Mouse (Mus musculus) hindbrain, postnatal 0 days (tissue): ENCODE measurements around the gene Ftsj1. TPM values are rescaled to one million over a fixed set of nuclear protein-coding genes. Genes with fewer than 3 reads are reported as not detected.
A peak's percentile ranks its signal among the peaks of the same experiment; 100 is the strongest.

Experiments used
- ATAC-seq: fragments of 200-750 bp; cut with Nextera tagmentation; 2 replicates; pipeline ENCODE4 v1.8.0; 2017; ENCODE audit warnings: mild to moderate bottlenecking, moderate TSS enrichment, moderate library complexity
- DNase-seq: peaks from one replicate; pipeline ENCODE4 v3.0.0-alpha.2; 2015; ENCODE audit warnings: low spot score
- H3K27ac ChIP-seq: fragments of 300-500 bp; sonication (generic); 2 replicates; pipeline ENCODE4 v1.5.1; 2014; ENCODE audit warnings: mild to moderate bottlenecking
- H3K27me3 ChIP-seq: fragments of 300-500 bp; sonication (generic); 2 replicates; pipeline ENCODE4 v1.6.1; 2014; ENCODE audit warnings: low read length, mixed read lengths; ENCODE audit not compliant: insufficient read depth
- H3K36me3 ChIP-seq: fragments of 300-500 bp; sonication (generic); 2 replicates; pipeline ENCODE4 v1.6.1; 2014; ENCODE audit warnings: low read length, mixed read lengths; ENCODE audit not compliant: insufficient read depth
- H3K4me1 ChIP-seq: fragments of 300-500 bp; sonication (generic); 2 replicates; pipeline ENCODE4 v1.6.1; 2014; ENCODE audit warnings: antibody characterized with exemption, low read length, mixed read lengths; ENCODE audit not compliant: insufficient read depth
- H3K4me2 ChIP-seq: fragments of 300-500 bp; sonication (generic); 2 replicates; pipeline ENCODE4 v1.6.1; 2014; ENCODE audit warnings: low read depth, mild to moderate bottlenecking, low read length, moderate library complexity, mixed read lengths
- H3K4me3 ChIP-seq: fragments of 300-500 bp; sonication (generic); 2 replicates; pipeline ENCODE4 v1.5.1; 2014; ENCODE audit warnings: low read length
- H3K9ac ChIP-seq: fragments of 300-500 bp; sonication (generic); replicated peaks from 2 replicates; pipeline ENCODE4 v1.6.1; 2014; ENCODE audit warnings: mild to moderate bottlenecking, low read length, moderate library complexity, mixed read lengths
- H3K9me3 ChIP-seq: fragments of 300-500 bp; sonication (generic); 2 replicates; pipeline ENCODE4 v1.6.1; 2016; ENCODE audit warnings: low read length, mixed read lengths
- CTCF ChIP-seq: IDR thresholded peaks from 2 replicates; pipeline ENCODE4 v1.5.1; 2016; ENCODE audit warnings: antibody characterized with exemption, control low read depth, low read depth
- WGBS: fragments of 180-500 bp; shearing (Covaris S2); extraction: QIAGEN DNeasy Blood & Tissue Kit; methylation state at CpG from one replicate; pipeline ENCODE4 v1.1.7; 2014; 5-methylcytosine and 5-hydroxymethylcytosine counted together
- polyA plus RNA-seq: library from polyadenylated mRNA; unstranded; fragments of >200 nt; fragmentation: Nextera tagmentation; extraction: Ambion mirVana; gene quantifications from 2 replicates; pipeline ENCODE4 v1.2.1, GENCODE M21; 2015
- total RNA-seq: library from RNA; depleted of rRNA; stranded (reverse); fragments of >200 nt; gene quantifications from 2 replicates; pipeline ENCODE4 v1.2.3, GENCODE M21; 2014

Gene Ftsj1
- total and polyA plus RNA-seq, 2 experiments from 2014 or later: 39.8 to 44.4 TPM

DNA sequence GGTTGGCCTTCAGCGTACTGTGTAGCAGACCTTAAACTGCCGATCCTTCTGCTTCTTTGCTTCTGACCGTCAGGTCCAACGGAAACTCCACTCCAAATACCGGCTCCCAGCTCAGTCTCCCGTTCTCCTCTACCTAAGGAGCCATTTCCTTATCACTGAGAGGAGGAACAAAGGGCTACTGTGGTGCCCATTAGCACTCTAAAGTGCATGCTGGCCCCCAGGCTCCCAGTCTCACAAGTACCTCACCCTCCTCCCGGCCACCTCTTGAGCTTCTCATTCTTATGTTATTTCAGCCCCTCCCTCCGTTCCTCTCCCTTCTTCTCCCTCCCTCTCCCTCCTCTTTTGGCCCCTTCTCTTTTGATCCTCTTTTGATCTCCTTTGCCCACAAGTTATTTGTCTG lies 32.6 kb downstream of the Ftsj1 start:
- no peak for TF ChIP-seq CTCF
- no peaks in the 10 kb centered on the region for H3K36me3 ChIP-seq
- H3K4me3 ChIP-seq: no peak overlapping the region
- H3K4me2 ChIP-seq: no peak overlapping the region
- 41% methylated on average over 8 of the region's 8 CpGs for WGBS
- ATAC-seq: no peak
- no peak overlapping the region for H3K9ac ChIP-seq
- no peaks in the 10 kb centered on the region for H3K9me3 ChIP-seq
- no peak for DNase-seq
- no peaks in the 10 kb centered on the region for H3K4me1 ChIP-seq
- H3K27ac ChIP-seq: no peak overlapping the region
- no peaks in the 10 kb centered on the region for H3K27me3 ChIP-seq

DNA sequence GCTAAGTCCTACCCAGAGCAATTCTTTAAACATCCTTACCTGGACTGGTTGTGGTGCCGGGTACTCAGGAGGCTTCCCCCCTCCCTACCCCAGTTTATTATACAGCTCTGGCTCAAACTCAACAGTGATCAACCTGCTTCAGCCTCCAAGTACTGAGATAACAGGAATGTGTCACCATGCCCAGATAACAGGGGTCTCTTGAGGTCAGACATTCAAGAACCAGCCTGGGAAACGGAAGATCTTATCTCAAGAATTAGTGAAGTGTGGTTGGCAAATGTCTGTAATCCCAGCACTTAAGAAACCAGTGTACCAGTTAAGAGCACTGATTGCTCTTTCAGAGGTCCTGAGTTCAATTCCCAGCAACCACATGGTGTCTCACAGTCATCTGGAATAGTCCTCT lies 34.1 kb downstream of the Ftsj1 start:
- Histone ChIP-seq H3K4me2 (no peak overlapping the region), H3K36me3 (no peaks in the 10 kb centered on the region), H3K27ac (no peak overlapping the region), H3K27me3 (no peaks in the 10 kb centered on the region), H3K4me1 (no peaks in the 10 kb centered on the region), H3K4me3 (no peak overlapping the region), H3K9me3 (no peaks in the 10 kb centered on the region), H3K9ac (no peak overlapping the region)
- ATAC-seq (no peak), DNase-seq (no peak)
- TF ChIP-seq CTCF: no peak
- WGBS: 81% methylated on average over 2 of the region's 2 CpGs

GRCm38 (mm10) chrX:8217383-8217782 lies 34.8 kb downstream of the Ftsj1 start:
- no peak overlapping the region for H3K27ac ChIP-seq
- ATAC-seq (no peak), DNase-seq (no peak)
- no peaks in the 10 kb centered on the region for H3K36me3 ChIP-seq
- WGBS: 54% methylated on average over 6 of the region's 6 CpGs
- no peaks in the 10 kb centered on the region for H3K4me1 ChIP-seq
- H3K4me3 ChIP-seq: no peak overlapping the region
- no peak for TF ChIP-seq CTCF
- H3K9me3 ChIP-seq: no peaks in the 10 kb centered on the region
- no peak overlapping the region for H3K9ac ChIP-seq
- no peaks in the 10 kb centered on the region for H3K27me3 ChIP-seq
- H3K4me2 ChIP-seq: no peak overlapping the region

- no peak overlapping the region for H3K4me3 ChIP-seq
- no peak overlapping the region for H3K27ac ChIP-seq
- no peaks in the 10 kb centered on the region for H3K36me3 ChIP-seq
- H3K4me2 ChIP-seq: no peak overlapping the region
- H3K4me1 ChIP-seq: no peaks in the 10 kb centered on the region
- no peak for DNase-seq
- no peak overlapping the region for H3K9ac ChIP-seq
- no peak for ATAC-seq
- H3K27me3 ChIP-seq: no peaks in the 10 kb centered on the region
- WGBS: 83% methylated on average over 7 of the region's 7 CpGs
- TF ChIP-seq CTCF: no peak
- no peaks in the 10 kb centered on the region for H3K9me3 ChIP-seq
Measured at GRCm38 (mm10) chrX:8211490-8212207, 40.6 kb downstream of the Ftsj1 start.

DNA sequence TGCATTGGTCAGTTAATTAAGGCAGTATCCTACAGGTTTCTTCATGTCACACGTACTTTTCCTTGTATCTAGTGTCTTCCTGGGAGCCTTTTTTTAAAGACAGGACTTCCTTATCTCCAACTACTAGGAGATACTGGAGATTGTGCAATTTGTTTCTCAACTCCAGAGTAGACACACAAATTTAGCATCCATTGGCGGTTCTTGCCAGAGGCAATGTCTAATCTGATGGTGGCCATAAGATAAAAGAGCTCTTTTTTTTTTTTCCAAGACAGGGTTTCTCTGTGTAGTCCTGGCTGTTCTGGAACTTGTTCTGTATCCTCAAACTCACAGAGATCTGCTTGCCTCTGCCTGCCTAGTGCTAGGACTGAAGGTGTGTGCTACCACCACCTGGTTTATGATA lies 42.5 kb downstream of the Ftsj1 start:
- Histone ChIP-seq H3K27me3 (no peaks in the 10 kb centered on the region), H3K9me3 (no peaks in the 10 kb centered on the region), H3K9ac (no peak overlapping the region), H3K4me1 (0 out of 2 replicates have a peak, but pooled peaks cover 2% of the 10 kb centered on the region), H3K36me3 (no peaks in the 10 kb centered on the region), H3K4me2 (no peak overlapping the region), H3K27ac (no peak overlapping the region), H3K4me3 (no peak overlapping the region)
- no peak for TF ChIP-seq CTCF
- 78% methylated on average over 2 of the region's 2 CpGs for WGBS
- DNase-seq (no peak), ATAC-seq (no peak)

DNA sequence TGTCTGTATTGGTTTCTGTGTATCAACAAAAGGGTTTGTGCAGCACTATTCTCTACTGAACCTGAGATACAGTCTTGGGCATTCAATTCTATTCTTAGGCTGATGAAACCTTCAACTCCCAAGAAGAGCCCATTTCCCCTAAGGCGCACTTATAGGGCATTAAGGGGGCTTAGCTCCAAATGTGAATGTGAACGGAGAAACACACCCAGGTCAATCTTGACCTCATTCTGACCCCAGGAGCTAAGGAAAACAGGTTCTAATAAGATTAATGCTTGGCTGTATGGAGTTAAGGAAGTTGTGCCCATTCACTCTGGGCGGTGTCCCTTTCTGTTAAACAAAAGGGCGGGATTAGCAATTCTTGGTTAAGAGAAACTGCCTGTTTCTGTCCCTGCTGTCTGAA lies 45.0 kb downstream of the Ftsj1 start:
- no peaks in the 10 kb centered on the region for H3K36me3 ChIP-seq
- no peak for DNase-seq
- no peak overlapping the region for H3K9ac ChIP-seq
- TF ChIP-seq CTCF: no peak
- no peak overlapping the region for H3K27ac ChIP-seq
- no peaks in the 10 kb centered on the region for H3K27me3 ChIP-seq
- ATAC-seq: no peak
- H3K4me2 ChIP-seq: peak overlapping the region; percentile 60
- 0 out of 2 replicates have a peak, but pooled peaks cover 2% of the 10 kb centered on the region for H3K4me1 ChIP-seq
- H3K9me3 ChIP-seq: no peaks in the 10 kb centered on the region
- 36% methylated on average over 4 of the region's 4 CpGs for WGBS
- no peak overlapping the region for H3K4me3 ChIP-seq

DNA sequence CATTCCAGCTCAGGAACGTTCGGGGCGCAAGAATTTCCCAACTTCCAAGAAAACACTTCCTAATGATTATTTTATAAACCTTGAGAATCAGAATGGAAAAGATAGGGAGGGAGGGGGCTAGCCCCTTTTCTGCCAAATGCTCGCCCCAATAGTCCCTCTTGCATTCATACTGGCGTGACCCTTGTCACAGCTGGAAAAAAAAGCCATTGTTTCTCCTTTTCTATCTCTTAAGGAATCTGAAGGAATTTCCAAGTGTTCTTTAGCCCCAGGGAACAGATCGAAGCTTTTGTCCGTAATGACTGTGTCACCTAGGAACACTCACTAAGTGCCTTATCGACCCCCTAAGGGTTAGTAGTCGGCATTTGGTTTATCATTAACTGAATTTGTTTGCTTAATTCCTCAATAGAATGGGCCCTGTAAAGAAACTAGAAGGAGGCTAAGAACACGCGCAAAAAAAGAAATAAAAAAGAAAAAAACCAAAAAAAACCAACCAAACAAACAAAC lies 45.5 kb downstream of the Ftsj1 start:
- Histone ChIP-seq H3K9me3 (no peaks in the 10 kb centered on the region), H3K4me3 (peak overlapping the region; percentile 54), H3K4me1 (0 out of 2 replicates have a peak, but pooled peaks cover 2% of the 10 kb centered on the region), H3K36me3 (no peaks in the 10 kb centered on the region), H3K9ac (peak overlapping the region; percentile 28; the same call in 1 of the 2 replicates), H3K27ac (no peak overlapping the region), H3K27me3 (no peaks in the 10 kb centered on the region), H3K4me2 (peak overlapping the region; percentile 60)
- WGBS: 29% methylated on average over 11 of the region's 11 CpGs
- TF ChIP-seq CTCF: no peak
- ATAC-seq (peak; percentile 24), DNase-seq (no peak)
